Mouse (Mus musculus) stomach, embryonic 16.5 days (tissue): ENCODE data around the gene Pip5k1a. TPM values are rescaled to one million over a fixed set of nuclear protein-coding genes. Genes with fewer than 3 reads are reported as not detected.
"Not testable (repeated sequence)": the region's sequence is repeated elsewhere in the genome, so short reads cannot be mapped to it uniquely, and the experiment has no call there.

Experiments
- ATAC-seq: fragments of 200-750 bp; cut with Nextera tagmentation; 2 replicates; pipeline ENCODE4 v1.8.0; 2017; ENCODE audit warnings: moderate number of reproducible peaks, moderate TSS enrichment; ENCODE audit not compliant: insufficient read depth, low FRiP score
- H3K27ac ChIP-seq: fragments of 300-500 bp; sonication (generic); 2 replicates; pipeline ENCODE4 v1.5.1; 2014; ENCODE audit warnings: low read length
- H3K27me3 ChIP-seq: fragments of 300-500 bp; sonication (generic); 2 replicates; pipeline ENCODE4 v1.6.1; 2014; ENCODE audit warnings: low read length, control low read depth, mixed read lengths; ENCODE audit not compliant: control insufficient read depth, insufficient read depth
- H3K36me3 ChIP-seq: fragments of 300-500 bp; sonication (generic); 2 replicates; pipeline ENCODE4 v1.6.1; 2014; ENCODE audit warnings: low read length; ENCODE audit not compliant: control insufficient read depth, insufficient read depth
- H3K4me1 ChIP-seq: fragments of 300-500 bp; sonication (generic); 2 replicates; pipeline ENCODE4 v1.6.1; 2014; ENCODE audit warnings: low read length, control low read depth, mixed read lengths; ENCODE audit not compliant: control insufficient read depth, insufficient read depth
- H3K4me2 ChIP-seq: fragments of 300-500 bp; sonication (generic); 2 replicates; pipeline ENCODE4 v1.6.1; 2014; ENCODE audit warnings: low read depth, low read length, mixed read lengths
- H3K4me3 ChIP-seq: fragments of 300-500 bp; sonication (generic); replicated peaks from 2 replicates; pipeline ENCODE4 v1.5.1; 2014; ENCODE audit warnings: mild to moderate bottlenecking, low read length
- H3K9ac ChIP-seq: fragments of 300-500 bp; sonication (generic); 2 replicates; pipeline ENCODE4 v1.6.1; 2014; ENCODE audit warnings: low read length
- H3K9me3 ChIP-seq: fragments of 300-500 bp; sonication (generic); replicated peaks from 2 replicates; pipeline ENCODE4 v1.6.1; 2016; ENCODE audit warnings: low read length, control low read depth; ENCODE audit not compliant: control insufficient read depth
- WGBS: fragments of 180-500 bp; shearing (Covaris S2); extraction: QIAGEN DNeasy Blood & Tissue Kit; methylation state at CpG from one replicate; pipeline ENCODE4 v1.1.7; 2014; 5-methylcytosine and 5-hydroxymethylcytosine counted together
- polyA plus RNA-seq: library from polyadenylated mRNA; unstranded; fragments of >200 nt; fragmentation: Nextera tagmentation; extraction: Ambion mirVana; gene quantifications from 2 replicates; pipeline ENCODE4 v1.2.1, GENCODE M21; 2015

Pip5k1a gene
- polyA plus RNA-seq, 1 experiment from 2014 or later: 19.0 TPM

GRCm38 (mm10) chr3:95129226-95129651 lies 22.5 kb upstream of the Pip5k1a start:
- 36% methylated on average over 6 of the region's 6 CpGs for WGBS
- ATAC-seq: no peak
- no peak overlapping the region for H3K27ac ChIP-seq

GRCm38 (mm10) chr3:95124972-95125371 lies 18.2 kb upstream of the Pip5k1a start:
- Histone ChIP-seq H3K27ac (peak overlapping the region; percentile 53), H3K9ac (no peak overlapping the region)
- peak; percentile 54; the same call in 1 of the 2 replicates for ATAC-seq

More at GRCm38 (mm10) chr3:95129226-95129651, 22.5 kb upstream of the Pip5k1a start:
- no peaks in the 10 kb centered on the region for H3K9me3 ChIP-seq
- H3K36me3 ChIP-seq: no peaks in the 10 kb centered on the region
- peaks cover 15% of the 10 kb centered on the region for H3K4me1 ChIP-seq
- no peak overlapping the region for H3K9ac ChIP-seq
- no peaks in the 10 kb centered on the region for H3K27me3 ChIP-seq
- H3K4me2 ChIP-seq: no peak overlapping the region
- no peak overlapping the region for H3K4me3 ChIP-seq

GRCm38 (mm10) chr3:95124246-95124645 lies 17.5 kb upstream of the Pip5k1a start, which contains the start of gene Tmod4:
Gene Tmod4, plus strand, starts transcription at chr3:95124476.
- Histone ChIP-seq H3K9me3 (no peaks in the 10 kb centered on the region), H3K27ac (peak within 1 kb of the TSS; percentile 53), H3K36me3 (peaks cover 19% of the 10 kb centered on the region; the same call in 1 of the 2 replicates), H3K9ac (no peak within 1 kb of the TSS), H3K4me3 (no peak within 1 kb of the TSS), H3K4me2 (no peak within 1 kb of the TSS), H3K4me1 (peaks cover 11% of the 10 kb centered on the region), H3K27me3 (no peaks in the 10 kb centered on the region)
- no peak for ATAC-seq
- WGBS: 41% methylated on average over 6 of the region's 6 CpGs

More at GRCm38 (mm10) chr3:95124972-95125371, 18.2 kb upstream of the Pip5k1a start:
- Histone ChIP-seq H3K36me3 (peaks cover 11% of the 10 kb centered on the region; the same call in 1 of the 2 replicates), H3K4me1 (peaks cover 11% of the 10 kb centered on the region), H3K27me3 (no peaks in the 10 kb centered on the region), H3K9me3 (no peaks in the 10 kb centered on the region), H3K4me3 (no peak overlapping the region), H3K4me2 (no peak overlapping the region)
- WGBS: 13% methylated on average over 5 of the region's 5 CpGs

GRCm38 (mm10) chr3:95121580-95121979 lies 14.8 kb upstream of the Pip5k1a start:
- 60% methylated on average over 6 of the region's 6 CpGs for whole genome bisulfite sequencing

GRCm38 (mm10) chr3:95117751-95118150 lies 11.0 kb upstream of the Pip5k1a start:
- WGBS: 87% methylated on average over 2 of the region's 2 CpGs
- Histone ChIP-seq H3K9ac (no peak overlapping the region), H3K27ac (no peak overlapping the region), H3K36me3 (peaks cover 32% of the 10 kb centered on the region; the same call in 1 of the 2 replicates), H3K4me1 (no peaks in the 10 kb centered on the region), H3K4me2 (no peak overlapping the region), H3K4me3 (no peak overlapping the region), H3K9me3 (no peaks in the 10 kb centered on the region), H3K27me3 (no peaks in the 10 kb centered on the region)
- ATAC-seq: no peak

More at GRCm38 (mm10) chr3:95121580-95121979, 14.8 kb upstream of the Pip5k1a start:
- Histone ChIP-seq H3K9ac (no peak overlapping the region), H3K9me3 (no peaks in the 10 kb centered on the region), H3K36me3 (peaks cover 23% of the 10 kb centered on the region; the same call in 1 of the 2 replicates), H3K4me2 (no peak overlapping the region), H3K4me3 (no peak overlapping the region), H3K27ac (0 out of 2 replicates have a peak overlapping the region, but pooled peaks have one; percentile 3), H3K27me3 (no peaks in the 10 kb centered on the region), H3K4me1 (peaks cover 11% of the 10 kb centered on the region)
- ATAC-seq: peak; percentile 19; the same call in 1 of the 2 replicates

GRCm38 (mm10) chr3:95112760-95113159 lies 6.0 kb upstream of the Pip5k1a start:
- Histone ChIP-seq H3K27ac (no peak overlapping the region), H3K36me3 (0 out of 2 replicates have a peak, but pooled peaks cover 9% of the 10 kb centered on the region), H3K9ac (no peak overlapping the region), H3K4me1 (peaks cover 8% of the 10 kb centered on the region), H3K4me2 (no peak overlapping the region), H3K27me3 (no peaks in the 10 kb centered on the region), H3K9me3 (no peaks in the 10 kb centered on the region), H3K4me3 (no peak overlapping the region)
- no peak for ATAC-seq
- WGBS: 89% methylated on average over 1 of the region's 1 CpGs

GRCm38 (mm10) chr3:95110911-95111726 lies 4.4 kb upstream of the Pip5k1a start, which contains the start of gene Vps72:
Gene Vps72, plus strand, starts transcription at chr3:95111022.
- H3K27ac ChIP-seq: peak within 1 kb of the TSS; percentile 99
- H3K9me3 ChIP-seq: no peaks in the 10 kb centered on the region
- peak; percentile 75 for ATAC-seq
- H3K9ac ChIP-seq: peak within 1 kb of the TSS; percentile 95
- H3K4me3 ChIP-seq: peak within 1 kb of the TSS; percentile 86
- no peaks in the 10 kb centered on the region for H3K27me3 ChIP-seq
- WGBS: under 1% methylated on average over 53 of the region's 54 CpGs
- H3K4me2 ChIP-seq: peak within 1 kb of the TSS; percentile 67
- H3K4me1 ChIP-seq: peaks cover 8% of the 10 kb centered on the region
- H3K36me3 ChIP-seq: 0 out of 2 replicates have a peak, but pooled peaks cover 8% of the 10 kb centered on the region

- Histone ChIP-seq H3K9ac (no peak overlapping the region), H3K27me3 (no peaks in the 10 kb centered on the region), H3K27ac (no peak overlapping the region), H3K4me2 (no peak overlapping the region), H3K4me1 (peaks cover 18% of the 10 kb centered on the region), H3K4me3 (no peak overlapping the region), H3K9me3 (no peaks in the 10 kb centered on the region), H3K36me3 (no peaks in the 10 kb centered on the region)
- 67% methylated on average over 2 of the region's 2 CpGs for WGBS
- ATAC-seq: no peak
Observed at GRCm38 (mm10) chr3:95107898-95108297, 1.2 kb upstream of the Pip5k1a start.

- not testable (repeated sequence) for H3K9ac ChIP-seq, H3K27ac ChIP-seq, ATAC-seq, H3K36me3 ChIP-seq, H3K27me3 ChIP-seq, H3K9me3 ChIP-seq
- Histone ChIP-seq H3K4me2 (peak overlapping the region; percentile 71), H3K4me3 (peak overlapping the region; percentile 63), H3K4me1 (peaks cover 16% of the 10 kb centered on the region)
Observed at GRCm38 (mm10) chr3:95107308-95107707, 578 bp upstream of the Pip5k1a start.
